Mouse (Mus musculus) megakaryocyte-erythroid progenitor cell, adult 5-6 weeks (primary cell): Measurements from ENCODE around the gene Rad51b. TPM values are rescaled to one million over a fixed set of nuclear protein-coding genes. Genes with fewer than 3 reads are reported as not detected.

ENCODE experiments used
- ATAC-seq: replicated peaks from 2 replicates; pipeline ENCODE4 v1.8.0; 2016; ENCODE audit warnings: mild to moderate bottlenecking, inconsistent platforms; ENCODE audit not compliant: severe bottlenecking, poor library complexity, low FRiP score, low TSS enrichment
- total RNA-seq, 2 experiments: library from RNA; stranded (forward) in 1 of 2; stranded (reverse) in 1 of 2; fragments of 200-1000, 215-1000 nt in 1 of 2; fragments of >200 nt in 1 of 2; fragmentation: Nextera tagmentation in 1 of 2; gene quantifications; 2 replicates each; pipeline ENCODE4 v1.2.3; 2014 to 2017

The Rad51b gene
- total RNA-seq, 2 experiments from 2014 or later: 10.0 to 20.9 TPM

GRCm38 (mm10) chr12:79548607-79549330, 251.7 kb downstream of the Rad51b start:
- no peak for ATAC-seq

- ATAC-seq: no peak
Measured at GRCm38 (mm10) chr12:79550049-79550682, 253.1 kb downstream of the Rad51b start.

GRCm38 (mm10) chr12:79551274-79551673, 254.2 kb downstream of the Rad51b start:
- ATAC-seq: no peak

- ATAC-seq: no peak
Measured at GRCm38 (mm10) chr12:79553056-79553455, 256.0 kb downstream of the Rad51b start.

- ATAC-seq: no peak
Measured at GRCm38 (mm10) chr12:79557904-79558303, 260.8 kb downstream of the Rad51b start.

GRCm38 (mm10) chr12:79558711-79559110, 261.6 kb downstream of the Rad51b start:
- ATAC-seq: no peak

GRCm38 (mm10) chr12:79559410-79560015, 262.4 kb downstream of the Rad51b start:
- no peak for ATAC-seq

- 0 out of 2 replicates have a peak, but pooled peaks have one; percentile 34 for ATAC-seq
Measured at GRCm38 (mm10) chr12:79560084-79560699, 263.1 kb downstream of the Rad51b start.

GRCm38 (mm10) chr12:79560893-79561292, 263.8 kb downstream of the Rad51b start:
- no peak for ATAC-seq

- no peak for ATAC-seq
Measured at GRCm38 (mm10) chr12:79574159-79575040, 277.3 kb downstream of the Rad51b start.

GRCm38 (mm10) chr12:79575041-79575541, 278.0 kb downstream of the Rad51b start:
- ATAC-seq: no peak

GRCm38 (mm10) chr12:79577525-79577924, 280.4 kb downstream of the Rad51b start:
- no peak for ATAC-seq

- ATAC-seq: no peak
Measured at GRCm38 (mm10) chr12:79579018-79579585, 282.0 kb downstream of the Rad51b start.

- ATAC-seq: no peak
Measured at GRCm38 (mm10) chr12:79579837-79580236, 282.8 kb downstream of the Rad51b start.

- no peak for ATAC-seq
Measured at GRCm38 (mm10) chr12:79584556-79585307, 287.6 kb downstream of the Rad51b start.

GRCm38 (mm10) chr12:79585336-79585735, 288.3 kb downstream of the Rad51b start:
- ATAC-seq: no peak

GRCm38 (mm10) chr12:79588831-79589230, 291.7 kb downstream of the Rad51b start:
- no peak for ATAC-seq

- ATAC-seq: no peak
Measured at GRCm38 (mm10) chr12:79592206-79592605, 295.1 kb downstream of the Rad51b start.
